Mouse (Mus musculus) C2C12 (cell line): Measurements from ENCODE around the gene Dcaf5.

Source experiments
- CTCF ChIP-seq: IDR thresholded peaks from one replicate; pipeline ENCODE4 v1.5.1; 2011; ENCODE audit not compliant: control insufficient read depth, insufficient read depth, insufficient read length
- FOSL1 ChIP-seq: IDR thresholded peaks from one replicate; pipeline ENCODE4 v1.8.0; 2011; ENCODE audit warnings: mild to moderate bottlenecking, low read length; ENCODE audit not compliant: poor library complexity, insufficient read depth, severe bottlenecking
- MAX ChIP-seq: IDR thresholded peaks from one replicate; pipeline ENCODE4 v1.6.1; 2011; ENCODE audit warnings: mild to moderate bottlenecking, control low read depth
- MYOD1 ChIP-seq: IDR thresholded peaks from one replicate; pipeline ENCODE4 v1.6.1; 2011; ENCODE audit warnings: low read depth; ENCODE audit not compliant: control insufficient read depth, insufficient read length
- MYOG ChIP-seq: IDR thresholded peaks from one replicate; pipeline ENCODE4 v1.6.1; 2011; ENCODE audit not compliant: control insufficient read depth, insufficient read length; ENCODE audit errors: extremely low read depth
- USF1 ChIP-seq: IDR thresholded peaks from one replicate; pipeline ENCODE4 v1.6.1; 2011; ENCODE audit warnings: low read depth, mild to moderate bottlenecking, control low read depth, moderate library complexity

GRCm38 (mm10) chr12:80322494-80322893, 113.9 kb downstream of the Dcaf5 start:
- TF ChIP-seq FOSL1: no peak
- TF ChIP-seq CTCF: no peak
- TF ChIP-seq MYOD1: no peak
- TF ChIP-seq MAX: no peak
- TF ChIP-seq USF1: no peak
- no peak for TF ChIP-seq MYOG
